Mouse (Mus musculus): ENCODE results near the gene Psmd9.

DNA sequence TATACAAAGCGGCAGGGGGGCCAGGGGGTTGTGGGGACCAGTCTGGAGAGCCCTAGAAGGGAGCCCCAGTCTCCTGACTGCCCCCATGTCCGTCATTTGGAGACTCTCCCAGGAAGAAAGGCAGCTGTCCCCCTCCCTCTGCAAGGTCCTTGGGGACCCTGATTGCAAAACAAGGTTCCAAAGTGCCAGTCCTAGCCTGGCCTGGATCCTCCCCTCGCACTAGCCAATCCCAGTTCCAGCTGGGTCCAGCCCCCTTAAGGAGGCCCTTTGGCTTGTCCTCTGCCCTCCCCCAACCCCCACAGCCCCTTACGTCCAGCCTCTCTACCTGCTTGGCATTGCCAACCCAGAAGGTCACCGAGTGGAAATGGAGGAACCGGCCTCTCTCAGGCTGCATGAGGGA lies 12.3 kb downstream of the Psmd9 start:
- TF ChIP-seq CTCF (IDR thresholded peaks at IDR 0.05; ENCODE audit: low read depth, low read length): no peak
- peak; percentile 60; the same call in 1 of the 2 replicates for TF ChIP-seq POLR2A (IDR thresholded peaks at IDR 0.05; ENCODE audit: extremely low read depth, insufficient read depth, low read length)

Measured in liver, adult 2 months (tissue).